Mouse (Mus musculus) lung, adult 2 months (tissue): ENCODE results near the gene Olfr25. TPM values are rescaled to one million over a fixed set of nuclear protein-coding genes. Genes with fewer than 3 reads are reported as not detected.

Experiments used
- DNase-seq: peaks from one replicate; pipeline ENCODE4 v3.0.0; 2022
- H3K4me1 ChIP-seq: fragments of 200-500 bp; 2 replicates; pipeline ENCODE4 v1.6.1; 2011; ENCODE audit warnings: low read length; ENCODE audit not compliant: control insufficient read depth, insufficient read depth
- H3K4me3 ChIP-seq: fragments of 200-500 bp; replicated peaks from 2 replicates; pipeline ENCODE3; 2011; ENCODE audit warnings: low read depth, mild to moderate bottlenecking, control low read depth, low read length; ENCODE audit errors: extremely low read depth
- CTCF ChIP-seq: fragments of 200-500 bp; IDR thresholded peaks from 2 replicates; pipeline ENCODE4 v1.5.1; 2011; ENCODE audit warnings: mild to moderate bottlenecking, low read length, control low read depth; ENCODE audit not compliant: insufficient read depth
- POLR2A ChIP-seq: fragments of 200-500 bp; IDR thresholded peaks from 2 replicates; pipeline ENCODE4 v1.6.1; 2011; ENCODE audit warnings: low read depth, mild to moderate bottlenecking, control low read depth, low read length, borderline replicate concordance; ENCODE audit errors: extremely low read depth
- WGBS: fragments of 180-500 bp; shearing (Covaris S2); methylation state at CpG from one replicate; pipeline ENCODE4 v1.1.7; 2018; 5-methylcytosine and 5-hydroxymethylcytosine counted together
- polyA plus RNA-seq: library from polyadenylated mRNA; depleted of rRNA; stranded (reverse); fragments of >200 nt; gene quantifications from 2 replicates; pipeline ENCODE4 v1.2.3, GENCODE M21; 2012; rRNA removed

Olfr25 gene
- polyA plus RNA-seq: not detected in 2 replicates

- Histone ChIP-seq H3K4me1 (no peaks in the 10 kb centered on the region), H3K4me3 (no peak within 1 kb of the TSS)
- no peak for TF ChIP-seq POLR2A
- TF ChIP-seq CTCF: no peak
- DNase-seq: no peak
- 67% methylated on average over 3 of the region's 3 CpGs for WGBS
Measured at GRCm38 (mm10) chr9:38328760-38329159, at the start of gene Olfr25. Gene Olfr25 (plus strand): TSS chr9:38329060.

- H3K4me1 ChIP-seq: no peaks in the 10 kb centered on the region
- no peak for DNase-seq
- H3K4me3 ChIP-seq: no peak within 1 kb of the TSS
- WGBS: 73% methylated on average over 1 of the region's 1 CpGs
- TF ChIP-seq CTCF: no peak
Measured at GRCm38 (mm10) chr9:38290807-38291206, 38.1 kb upstream of the Olfr25 start, which contains the start of gene Olfr896-ps1. Gene Olfr896-ps1 (plus strand): TSS chr9:38291107.

GRCm38 (mm10) chr9:38348111-38348510 is 19.3 kb downstream of the Olfr25 start, which contains the start of gene Olfr898:
Gene Olfr898 (plus strand): TSS chr9:38348411.
- no peak within 1 kb of the TSS for H3K4me3 ChIP-seq
- H3K4me1 ChIP-seq: no peaks in the 10 kb centered on the region
- TF ChIP-seq CTCF: no peak
- no peak for TF ChIP-seq POLR2A
- no peak for DNase-seq
- WGBS: 94% methylated on average over 4 of the region's 4 CpGs

GRCm38 (mm10) chr9:38366596-38366995 is 37.7 kb downstream of the Olfr25 start, which contains the start of gene Olfr250:
Gene Olfr250 (plus strand): TSS chr9:38366896.
- Histone ChIP-seq H3K4me1 (no peaks in the 10 kb centered on the region), H3K4me3 (no peak within 1 kb of the TSS)
- no peak for DNase-seq
- TF ChIP-seq POLR2A: no peak
- no peak for TF ChIP-seq CTCF
- 88% methylated on average over 2 of the region's 2 CpGs for WGBS

- TF ChIP-seq POLR2A (no peak), CTCF (no peak)
- WGBS: 44% methylated on average over 2 of the region's 2 CpGs
- DNase-seq: no peak
- Histone ChIP-seq H3K4me3 (no peak within 1 kb of the TSS), H3K4me1 (no peaks in the 10 kb centered on the region)
Measured at GRCm38 (mm10) chr9:38376786-38377185, 47.9 kb downstream of the Olfr25 start, which contains the start of gene Olfr251. Gene Olfr251 (plus strand): TSS chr9:38377086.

Other genes with a start within 250 kb of the Olfr25 start
- not detected in 2 replicates for gene Olfr887, start 245.0 kb upstream of the Olfr25 start, polyA plus RNA-seq
- gene Olfr888, start 220.9 kb upstream of the Olfr25 start, polyA plus RNA-seq: not detected in 2 replicates
- gene Olfr889, start 213.9 kb upstream of the Olfr25 start, polyA plus RNA-seq: not detected in 2 replicates
- gene Olfr890, start 186.5 kb upstream of the Olfr25 start, polyA plus RNA-seq: not detected in 2 replicates
- gene Olfr891, start 148.2 kb upstream of the Olfr25 start, polyA plus RNA-seq: not detected in 2 replicates
- gene Olfr893, start 120.7 kb upstream of the Olfr25 start, polyA plus RNA-seq: not detected in 2 replicates
- not detected in 2 replicates for gene Olfr894, start 111.0 kb upstream of the Olfr25 start, polyA plus RNA-seq
- gene Olfr143, start 76.3 kb upstream of the Olfr25 start, polyA plus RNA-seq: not detected in 2 replicates
- not detected in 2 replicates for gene Olfr895, start 61.2 kb upstream of the Olfr25 start, polyA plus RNA-seq
- not detected in 2 replicates for gene Olfr896-ps1, start 38.0 kb upstream of the Olfr25 start, polyA plus RNA-seq
- gene Olfr898, start 19.4 kb downstream of the Olfr25 start, polyA plus RNA-seq: not detected in 2 replicates
- not detected in 2 replicates for gene Olfr250, start 37.8 kb downstream of the Olfr25 start, polyA plus RNA-seq
- not detected in 2 replicates for gene Olfr251, start 48.0 kb downstream of the Olfr25 start, polyA plus RNA-seq
- gene Olfr147, start 72.6 kb downstream of the Olfr25 start, polyA plus RNA-seq: not detected in 2 replicates
- gene Olfr901, start 100.4 kb downstream of the Olfr25 start, polyA plus RNA-seq: not detected in 2 replicates
- not detected in 2 replicates for gene Olfr902, start 118.6 kb downstream of the Olfr25 start, polyA plus RNA-seq
- gene Olfr904, start 134.1 kb downstream of the Olfr25 start, polyA plus RNA-seq: not detected in 2 replicates
- not detected in 2 replicates for gene Olfr905, start 142.0 kb downstream of the Olfr25 start, polyA plus RNA-seq
- gene Olfr906, start 158.0 kb downstream of the Olfr25 start, polyA plus RNA-seq: not detected in 2 replicates
- gene Olfr907, start 166.7 kb downstream of the Olfr25 start, polyA plus RNA-seq: not detected in 2 replicates
- not detected in 2 replicates for gene Olfr911-ps1, start 192.5 kb downstream of the Olfr25 start, polyA plus RNA-seq
- not detected in 2 replicates for gene Olfr910, start 208.8 kb downstream of the Olfr25 start, polyA plus RNA-seq